Mouse (Mus musculus) hindbrain, postnatal 0 days (tissue): ENCODE measurements at regions not wholly inside any gene's neighbourhood (a gene's known extent, or its start where the extent isn't known, plus 50 kb on each side); places are given as distances from the start of the nearest gene placed in this dataset.

Experiments used
- ATAC-seq: fragments of 200-750 bp; cut with Nextera tagmentation; 2 replicates; pipeline ENCODE4 v1.8.0; 2017; ENCODE audit warnings: mild to moderate bottlenecking, moderate TSS enrichment, moderate library complexity
- DNase-seq: peaks from one replicate; pipeline ENCODE4 v3.0.0-alpha.2; 2015; ENCODE audit warnings: low spot score
- H3K27ac ChIP-seq: fragments of 300-500 bp; sonication (generic); 2 replicates; pipeline ENCODE4 v1.5.1; 2014; ENCODE audit warnings: mild to moderate bottlenecking
- H3K27me3 ChIP-seq: fragments of 300-500 bp; sonication (generic); 2 replicates; pipeline ENCODE4 v1.6.1; 2014; ENCODE audit warnings: low read length, mixed read lengths; ENCODE audit not compliant: insufficient read depth
- H3K36me3 ChIP-seq: fragments of 300-500 bp; sonication (generic); 2 replicates; pipeline ENCODE4 v1.6.1; 2014; ENCODE audit warnings: low read length, mixed read lengths; ENCODE audit not compliant: insufficient read depth
- H3K4me1 ChIP-seq: fragments of 300-500 bp; sonication (generic); 2 replicates; pipeline ENCODE4 v1.6.1; 2014; ENCODE audit warnings: antibody characterized with exemption, low read length, mixed read lengths; ENCODE audit not compliant: insufficient read depth
- H3K4me2 ChIP-seq: fragments of 300-500 bp; sonication (generic); 2 replicates; pipeline ENCODE4 v1.6.1; 2014; ENCODE audit warnings: low read depth, mild to moderate bottlenecking, low read length, moderate library complexity, mixed read lengths
- H3K4me3 ChIP-seq: fragments of 300-500 bp; sonication (generic); 2 replicates; pipeline ENCODE4 v1.5.1; 2014; ENCODE audit warnings: low read length
- H3K9ac ChIP-seq: fragments of 300-500 bp; sonication (generic); replicated peaks from 2 replicates; pipeline ENCODE4 v1.6.1; 2014; ENCODE audit warnings: mild to moderate bottlenecking, low read length, moderate library complexity, mixed read lengths
- H3K9me3 ChIP-seq: fragments of 300-500 bp; sonication (generic); 2 replicates; pipeline ENCODE4 v1.6.1; 2016; ENCODE audit warnings: low read length, mixed read lengths
- CTCF ChIP-seq: IDR thresholded peaks from 2 replicates; pipeline ENCODE4 v1.5.1; 2016; ENCODE audit warnings: antibody characterized with exemption, control low read depth, low read depth
- WGBS: fragments of 180-500 bp; shearing (Covaris S2); extraction: QIAGEN DNeasy Blood & Tissue Kit; methylation state at CpG from one replicate; pipeline ENCODE4 v1.1.7; 2014; 5-methylcytosine and 5-hydroxymethylcytosine counted together

DNA sequence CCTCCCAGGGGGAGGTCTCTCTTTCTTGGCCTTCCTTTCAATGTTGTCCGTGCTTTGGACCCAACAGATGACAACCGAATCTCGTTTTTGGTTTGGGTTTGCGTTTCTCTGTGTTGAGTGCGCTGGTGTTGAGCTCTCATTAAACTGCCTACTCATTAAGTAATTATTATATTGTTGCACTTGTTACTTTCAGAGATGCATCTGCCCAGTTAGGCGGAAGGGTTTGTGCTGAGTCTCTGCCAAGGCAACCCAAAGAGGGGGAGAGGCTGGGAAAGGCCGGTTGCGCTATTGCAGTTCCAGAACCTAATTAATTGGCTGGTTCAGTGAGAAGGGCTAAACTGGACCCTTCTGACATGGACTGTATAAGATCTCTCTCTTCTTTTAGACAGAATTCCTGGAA is 141.2 kb upstream of the Cdh13 start:
- peaks cover 6% of the 10 kb centered on the region; the same call in 1 of the 2 replicates for H3K4me1 ChIP-seq
- ATAC-seq (no peak), DNase-seq (no peak)
- H3K9ac ChIP-seq, result no peak overlapping the region
- no peak overlapping the region for H3K4me3 ChIP-seq
- 73% methylated on average over 8 of the region's 8 CpGs for WGBS
- no peak for TF ChIP-seq CTCF
- no peak overlapping the region for H3K4me2 ChIP-seq
- no peaks in the 10 kb centered on the region for H3K36me3 ChIP-seq
- no peaks in the 10 kb centered on the region for H3K9me3 ChIP-seq
- no peaks in the 10 kb centered on the region for H3K27me3 ChIP-seq
- no peak overlapping the region for H3K27ac ChIP-seq

GRCm38 (mm10) chr8:118139928-118140327 is 143.6 kb upstream of the Cdh13 start:
- no peak overlapping the region for H3K4me2 ChIP-seq
- 58% methylated on average over 6 of the region's 6 CpGs for WGBS
- TF ChIP-seq CTCF, result no peak
- no peaks in the 10 kb centered on the region for H3K9me3 ChIP-seq
- H3K27me3 ChIP-seq, result no peaks in the 10 kb centered on the region
- no peak overlapping the region for H3K9ac ChIP-seq
- peaks cover 4% of the 10 kb centered on the region; the same call in 1 of the 2 replicates for H3K4me1 ChIP-seq
- DNase-seq (no peak), ATAC-seq (no peak)
- H3K4me3 ChIP-seq, result no peak overlapping the region
- H3K36me3 ChIP-seq, result no peaks in the 10 kb centered on the region
- H3K27ac ChIP-seq, result no peak overlapping the region

DNA sequence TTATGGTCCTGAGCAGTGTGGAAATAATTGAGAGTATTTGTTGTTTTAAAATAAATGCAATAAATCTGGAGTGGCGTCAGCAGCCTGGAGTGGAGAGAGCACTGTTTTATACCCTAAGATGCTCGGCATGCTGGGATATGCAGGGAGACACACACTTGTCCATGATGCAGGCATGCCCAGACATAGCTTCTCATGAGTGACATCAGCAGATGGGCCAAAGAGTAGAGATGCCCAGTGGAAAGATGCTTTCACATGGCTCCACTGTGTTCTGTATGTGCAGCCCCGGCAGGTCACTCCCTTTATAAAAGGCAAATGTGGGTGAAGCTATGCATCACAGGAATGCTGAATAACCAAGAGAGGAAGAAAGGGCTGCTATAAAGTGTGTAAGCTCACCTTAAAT is 145.7 kb upstream of the Cdh13 start:
- H3K9ac ChIP-seq, result no peak overlapping the region
- DNase-seq (no peak), ATAC-seq (no peak)
- no peak for TF ChIP-seq CTCF
- no peak overlapping the region for H3K4me2 ChIP-seq
- H3K27me3 ChIP-seq, result no peaks in the 10 kb centered on the region
- no peak overlapping the region for H3K27ac ChIP-seq
- 83% methylated on average over 3 of the region's 3 CpGs for WGBS
- no peak overlapping the region for H3K4me3 ChIP-seq
- no peaks in the 10 kb centered on the region for H3K9me3 ChIP-seq
- no peaks in the 10 kb centered on the region for H3K36me3 ChIP-seq
- H3K4me1 ChIP-seq, result no peaks in the 10 kb centered on the region

DNA sequence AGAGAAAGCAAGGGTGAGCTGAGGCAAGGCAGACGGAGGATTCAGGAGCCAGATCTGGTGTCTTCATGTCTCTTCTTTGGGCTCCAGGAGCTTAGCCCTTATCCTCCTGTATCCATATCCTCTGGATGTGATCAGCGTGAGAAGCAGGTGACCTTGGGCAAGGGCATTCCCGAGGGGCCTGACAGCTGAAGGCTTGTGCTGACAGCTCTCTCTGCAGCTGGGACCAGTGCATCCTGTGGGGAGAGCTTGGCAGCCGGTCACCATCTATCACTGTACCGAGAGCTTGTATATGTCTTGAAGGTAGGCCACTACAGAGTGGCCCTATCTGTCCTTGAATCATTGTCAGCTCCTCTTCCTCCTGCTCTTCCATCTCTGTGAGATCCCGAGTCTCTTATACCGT is 158.5 kb upstream of the Cdh13 start:
- no peaks in the 10 kb centered on the region for H3K36me3 ChIP-seq
- no peak for DNase-seq
- no peak overlapping the region for H3K4me2 ChIP-seq
- no peak for ATAC-seq
- H3K9ac ChIP-seq, result no peak overlapping the region
- H3K27ac ChIP-seq, result no peak overlapping the region
- TF ChIP-seq CTCF, result no peak
- no peaks in the 10 kb centered on the region for H3K27me3 ChIP-seq
- H3K4me1 ChIP-seq, result no peaks in the 10 kb centered on the region
- H3K4me3 ChIP-seq, result no peak overlapping the region
- WGBS, result 72% methylated on average over 7 of the region's 7 CpGs
- no peaks in the 10 kb centered on the region for H3K9me3 ChIP-seq

DNA sequence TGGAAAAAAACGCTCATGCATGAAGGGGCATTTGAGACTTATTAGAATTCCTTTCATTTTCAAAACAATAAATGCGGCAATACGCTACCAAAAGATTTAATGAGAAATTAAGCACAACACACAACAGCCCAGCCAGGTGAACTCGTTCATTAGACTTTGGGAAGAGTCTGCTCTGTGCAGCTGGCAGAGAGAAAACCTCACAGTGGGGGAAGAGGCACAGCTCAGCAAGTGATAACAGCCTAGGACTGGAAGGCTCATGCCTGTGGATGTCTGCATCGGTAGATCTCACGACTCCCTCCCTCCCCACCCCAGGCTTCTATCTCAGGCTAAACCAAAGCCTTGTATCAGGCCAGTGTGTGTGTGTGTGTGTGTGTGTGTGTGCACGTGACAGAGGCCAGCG is 169.3 kb upstream of the Cdh13 start:
- peak; percentile 44 for DNase-seq
- Histone ChIP-seq H3K4me3 (no peak overlapping the region), H3K9ac (no peak overlapping the region), H3K9me3 (no peaks in the 10 kb centered on the region), H3K27me3 (no peaks in the 10 kb centered on the region), H3K4me1 (no peaks in the 10 kb centered on the region), H3K27ac (no peak overlapping the region), H3K36me3 (no peaks in the 10 kb centered on the region), H3K4me2 (no peak overlapping the region)
- ATAC-seq, result peak; percentile 47; the same call in 1 of the 2 replicates
- TF ChIP-seq CTCF, result no peak
- WGBS, result 43% methylated on average over 8 of the region's 8 CpGs

- peak; percentile 47; the same call in 1 of the 2 replicates for ATAC-seq
- no peak overlapping the region for H3K4me3 ChIP-seq
Observed at GRCm38 (mm10) chr8:118104464-118105050, 179.0 kb upstream of the Cdh13 start.

DNA sequence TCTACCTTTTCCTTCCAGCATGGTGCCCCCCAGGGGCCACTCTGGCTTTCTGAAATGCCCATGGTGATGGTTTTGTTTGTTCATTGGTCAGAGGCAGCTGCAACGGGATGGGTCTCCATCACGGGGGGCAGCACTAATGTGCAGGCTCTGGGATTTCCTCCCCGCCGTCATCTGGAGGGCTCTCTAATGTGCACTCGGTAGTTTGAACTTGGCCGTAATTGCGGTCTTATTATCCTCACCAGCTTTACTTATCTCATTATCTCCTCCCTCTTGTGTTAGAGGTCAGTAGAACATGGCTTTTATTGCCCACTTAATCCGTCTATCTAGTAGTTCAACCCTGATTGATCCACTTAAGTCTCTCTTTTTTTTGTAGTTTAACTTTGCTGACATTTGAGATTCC is 182.2 kb upstream of the Cdh13 start:
- 70% methylated on average over 8 of the region's 8 CpGs for WGBS
- no peak overlapping the region for H3K27ac ChIP-seq

More at GRCm38 (mm10) chr8:118104464-118105050, 179.0 kb upstream of the Cdh13 start:
- no peak for TF ChIP-seq CTCF
- Histone ChIP-seq H3K4me1 (peaks cover 6% of the 10 kb centered on the region; the same call in 1 of the 2 replicates), H3K9me3 (no peaks in the 10 kb centered on the region), H3K4me2 (peak overlapping the region; percentile 10; the same call in 1 of the 2 replicates), H3K27me3 (no peaks in the 10 kb centered on the region; the same call in 1 of the 2 replicates), H3K9ac (no peak overlapping the region), H3K27ac (peak overlapping the region; percentile 48; the same call in 1 of the 2 replicates), H3K36me3 (no peaks in the 10 kb centered on the region)
- 44% methylated on average over 14 of the region's 14 CpGs for WGBS
- peak; percentile 58 for DNase-seq

More for the DNA sequence above, 182.2 kb upstream of the Cdh13 start:
- DNase-seq (no peak), ATAC-seq (no peak)
- TF ChIP-seq CTCF, result no peak
- Histone ChIP-seq H3K9me3 (no peaks in the 10 kb centered on the region), H3K9ac (no peak overlapping the region), H3K4me2 (no peak overlapping the region), H3K4me1 (peaks cover 8% of the 10 kb centered on the region; the same call in 1 of the 2 replicates), H3K36me3 (no peaks in the 10 kb centered on the region), H3K27me3 (no peaks in the 10 kb centered on the region), H3K4me3 (no peak overlapping the region)
